Mouse (Mus musculus): ENCODE data around the gene Dnajc19. TPM values are rescaled to one million over a fixed set of nuclear protein-coding genes. Genes with fewer than 3 reads are reported as not detected.
A peak's percentile ranks its signal among the peaks of the same experiment; 100 is the strongest.

Dnajc19 gene
- polyA plus RNA-seq, 1 experiment from 2014 or later: 165 TPM

- 0% methylated on average over 50 of the region's 70 CpGs for whole genome bisulfite sequencing
- H3K9ac ChIP-seq (replicated peaks; ENCODE audit: low read length): peak overlapping the region; percentile 99
- no peaks in the 10 kb centered on the region for H3K9me3 ChIP-seq (replicated peaks; ENCODE audit: control insufficient read depth, low read length)
- H3K36me3 ChIP-seq (replicated peaks; ENCODE audit: control insufficient read depth, insufficient read depth, low read depth, low read length): no peaks in the 10 kb centered on the region
- H3K4me3 ChIP-seq (ENCODE audit: low read depth, low read length): peak overlapping the region; percentile 99
- no peaks in the 10 kb centered on the region for H3K27me3 ChIP-seq (ENCODE audit: control insufficient read depth, insufficient read depth, low read length)
- peak overlapping the region; percentile 87 for H3K27ac ChIP-seq (replicated peaks; ENCODE audit: low read depth, low read length)
- ATAC-seq (replicated peaks; ENCODE audit: insufficient number of reproducible peaks, low FRiP score, low TSS enrichment, low read depth) (peak; percentile 66), DNase-seq (ENCODE audit: low spot score) (peak; percentile 39)
- H3K4me2 ChIP-seq (ENCODE audit: low read depth, low read length): peak overlapping the region; percentile 56
- H3K4me1 ChIP-seq (ENCODE audit: control insufficient read depth, insufficient read depth, low read length): no peaks in the 10 kb centered on the region
These were observed 60.5 kb downstream of the Dnajc19 start for GRCm38 (mm10) chr3:34020382-34021258.

GRCm38 (mm10) chr3:34019540-34020381 lies 61.4 kb downstream of the Dnajc19 start, which contains the start of gene Fxr1:
Gene Fxr1 (plus strand): TSS chr3:34019943.
- Histone ChIP-seq H3K4me3 (ENCODE audit: low read depth, low read length) (peak within 1 kb of the TSS; percentile 99), H3K4me1 (ENCODE audit: control insufficient read depth, insufficient read depth, low read length) (no peaks in the 10 kb centered on the region), H3K36me3 (replicated peaks; ENCODE audit: control insufficient read depth, insufficient read depth, low read depth, low read length) (no peaks in the 10 kb centered on the region), H3K27me3 (ENCODE audit: control insufficient read depth, insufficient read depth, low read length) (no peaks in the 10 kb centered on the region), H3K4me2 (ENCODE audit: low read depth, low read length) (peak within 1 kb of the TSS; percentile 74), H3K9me3 (replicated peaks; ENCODE audit: control insufficient read depth, low read length) (no peaks in the 10 kb centered on the region), H3K27ac (replicated peaks; ENCODE audit: low read depth, low read length) (peak within 1 kb of the TSS; percentile 87), H3K9ac (replicated peaks; ENCODE audit: low read length) (peak within 1 kb of the TSS; percentile 99)
- ATAC-seq (replicated peaks; ENCODE audit: insufficient number of reproducible peaks, low FRiP score, low TSS enrichment, low read depth): peak; percentile 98
- peak; percentile 90 for DNase-seq (ENCODE audit: low spot score)
- under 1% methylated on average over 65 of the region's 97 CpGs for WGBS

- H3K36me3 ChIP-seq (replicated peaks; ENCODE audit: control insufficient read depth, insufficient read depth, low read depth, low read length): no peaks in the 10 kb centered on the region
- no peak for ATAC-seq (replicated peaks; ENCODE audit: insufficient number of reproducible peaks, low FRiP score, low TSS enrichment, low read depth)
- no peaks in the 10 kb centered on the region for H3K4me1 ChIP-seq (ENCODE audit: control insufficient read depth, insufficient read depth, low read length)
- no peak overlapping the region for H3K4me3 ChIP-seq (ENCODE audit: low read depth, low read length)
- DNase-seq (ENCODE audit: low spot score): no peak
- H3K9me3 ChIP-seq (replicated peaks; ENCODE audit: control insufficient read depth, low read length): no peaks in the 10 kb centered on the region
- no peak overlapping the region for H3K4me2 ChIP-seq (ENCODE audit: low read depth, low read length)
- H3K9ac ChIP-seq (replicated peaks; ENCODE audit: low read length): no peak overlapping the region
- H3K27me3 ChIP-seq (ENCODE audit: control insufficient read depth, insufficient read depth, low read length): no peaks in the 10 kb centered on the region
- no peak overlapping the region for H3K27ac ChIP-seq (replicated peaks; ENCODE audit: low read depth, low read length)
- WGBS: 45% methylated on average over 6 of the region's 6 CpGs
These were observed 72.9 kb downstream of the Dnajc19 start for GRCm38 (mm10) chr3:34008191-34008590.

- H3K4me3 ChIP-seq (ENCODE audit: low read depth, low read length): no peak overlapping the region
- no peak for DNase-seq (ENCODE audit: low spot score)
- ATAC-seq (replicated peaks; ENCODE audit: insufficient number of reproducible peaks, low FRiP score, low TSS enrichment, low read depth): no peak
- H3K36me3 ChIP-seq (replicated peaks; ENCODE audit: control insufficient read depth, insufficient read depth, low read depth, low read length): no peaks in the 10 kb centered on the region
- H3K27ac ChIP-seq (replicated peaks; ENCODE audit: low read depth, low read length): no peak overlapping the region
- no peaks in the 10 kb centered on the region for H3K4me1 ChIP-seq (ENCODE audit: control insufficient read depth, insufficient read depth, low read length)
- H3K9ac ChIP-seq (replicated peaks; ENCODE audit: low read length): no peak overlapping the region
- no peaks in the 10 kb centered on the region for H3K9me3 ChIP-seq (replicated peaks; ENCODE audit: control insufficient read depth, low read length)
- no peak overlapping the region for H3K4me2 ChIP-seq (ENCODE audit: low read depth, low read length)
- 51% methylated on average over 4 of the region's 4 CpGs for WGBS
- no peaks in the 10 kb centered on the region for H3K27me3 ChIP-seq (ENCODE audit: control insufficient read depth, insufficient read depth, low read length)
These were observed 73.5 kb downstream of the Dnajc19 start for GRCm38 (mm10) chr3:34007611-34008010.

GRCm38 (mm10) chr3:34006824-34007223 lies 74.3 kb downstream of the Dnajc19 start:
- Histone ChIP-seq H3K36me3 (replicated peaks; ENCODE audit: control insufficient read depth, insufficient read depth, low read depth, low read length) (no peaks in the 10 kb centered on the region), H3K9me3 (replicated peaks; ENCODE audit: control insufficient read depth, low read length) (no peaks in the 10 kb centered on the region), H3K4me2 (ENCODE audit: low read depth, low read length) (no peak overlapping the region), H3K9ac (replicated peaks; ENCODE audit: low read length) (no peak overlapping the region), H3K27me3 (ENCODE audit: control insufficient read depth, insufficient read depth, low read length) (no peaks in the 10 kb centered on the region), H3K4me3 (ENCODE audit: low read depth, low read length) (no peak overlapping the region), H3K4me1 (ENCODE audit: control insufficient read depth, insufficient read depth, low read length) (no peaks in the 10 kb centered on the region), H3K27ac (replicated peaks; ENCODE audit: low read depth, low read length) (no peak overlapping the region)
- DNase-seq (ENCODE audit: low spot score) (no peak), ATAC-seq (replicated peaks; ENCODE audit: insufficient number of reproducible peaks, low FRiP score, low TSS enrichment, low read depth) (no peak)
- WGBS: 77% methylated on average over 3 of the region's 3 CpGs

GRCm38 (mm10) chr3:34006301-34006700 lies 74.8 kb downstream of the Dnajc19 start:
- no peaks in the 10 kb centered on the region for H3K36me3 ChIP-seq (replicated peaks; ENCODE audit: control insufficient read depth, insufficient read depth, low read depth, low read length)
- no peak overlapping the region for H3K4me3 ChIP-seq (ENCODE audit: low read depth, low read length)
- no peaks in the 10 kb centered on the region for H3K27me3 ChIP-seq (ENCODE audit: control insufficient read depth, insufficient read depth, low read length)
- no peaks in the 10 kb centered on the region for H3K4me1 ChIP-seq (ENCODE audit: control insufficient read depth, insufficient read depth, low read length)
- H3K4me2 ChIP-seq (ENCODE audit: low read depth, low read length): no peak overlapping the region
- ATAC-seq (replicated peaks; ENCODE audit: insufficient number of reproducible peaks, low FRiP score, low TSS enrichment, low read depth) (no peak), DNase-seq (ENCODE audit: low spot score) (no peak)
- WGBS: 43% methylated on average over 2 of the region's 2 CpGs
- H3K27ac ChIP-seq (replicated peaks; ENCODE audit: low read depth, low read length): no peak overlapping the region
- no peak overlapping the region for H3K9ac ChIP-seq (replicated peaks; ENCODE audit: low read length)
- H3K9me3 ChIP-seq (replicated peaks; ENCODE audit: control insufficient read depth, low read length): no peaks in the 10 kb centered on the region

Measured in embryonic facial prominence, embryonic 11.5 days (tissue).